Mouse (Mus musculus): ENCODE measurements at regions not wholly inside any gene's neighbourhood (a gene's known extent, or its start where the extent isn't known, plus 50 kb on each side); places are given as distances from the start of the nearest gene placed in this dataset.

DNA sequence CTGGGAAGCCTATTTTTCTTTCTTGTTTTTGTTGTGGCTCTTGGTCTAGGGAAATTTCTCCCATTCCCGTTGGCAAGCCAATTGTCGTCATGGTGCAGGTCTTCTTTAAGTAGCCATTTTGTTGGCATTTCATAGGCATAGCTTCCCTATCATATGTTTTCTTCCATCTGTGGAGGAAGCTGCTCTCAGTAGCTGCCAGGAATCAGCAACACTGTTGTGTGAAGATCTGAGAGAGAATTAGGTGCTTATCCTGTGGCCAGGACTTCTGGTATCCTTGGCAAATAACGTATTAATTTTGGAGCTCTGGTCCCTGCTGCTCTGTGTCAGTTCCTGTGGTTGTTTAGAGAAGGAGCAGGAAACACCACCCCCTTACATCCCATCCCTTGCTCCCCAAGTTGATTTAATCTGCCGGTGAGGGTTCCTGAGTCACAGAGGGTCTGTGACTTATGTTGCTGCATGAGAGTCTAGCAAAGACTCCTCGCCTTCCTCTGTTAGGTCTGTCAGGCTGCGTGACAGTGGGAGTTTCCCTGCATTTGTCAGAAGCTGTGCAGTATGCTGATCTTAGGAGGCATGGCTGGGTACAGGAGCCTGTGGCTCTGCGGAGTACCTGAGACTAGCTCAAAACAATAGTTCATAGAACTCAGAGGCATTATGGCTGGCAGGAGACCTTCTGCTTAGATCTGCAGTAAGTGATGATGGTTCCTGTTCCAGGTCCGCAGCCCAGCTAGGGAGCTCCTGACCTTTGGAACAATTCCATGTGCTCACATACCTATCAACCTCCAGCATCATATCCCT, 93.4 kb downstream of the Fam173b start:
- TF ChIP-seq CTCF (IDR thresholded peaks at IDR 0.05) (no peak), EP300 (IDR thresholded peaks at IDR 0.05) (no peak)

Measured in lung, postnatal 0 days (tissue).